Mouse (Mus musculus) ES-Bruce4 (cell line): ENCODE measurements around the gene Ret. TPM values are rescaled to one million over a fixed set of nuclear protein-coding genes. Genes with fewer than 3 reads are reported as not detected.

Experiments
- H3K27ac ChIP-seq: 2 replicates; pipeline ENCODE4 v1.5.1; 2012; ENCODE audit warnings: low read length, inconsistent platforms; ENCODE audit not compliant: insufficient read depth
- H3K27me3 ChIP-seq: 2 replicates; pipeline ENCODE4 v1.6.1; 2012; ENCODE audit warnings: mild to moderate bottlenecking, low read length, inconsistent platforms; ENCODE audit not compliant: control insufficient read depth, poor library complexity, insufficient read depth, severe bottlenecking
- H3K36me3 ChIP-seq: 2 replicates; pipeline ENCODE4 v1.6.1; 2012; ENCODE audit warnings: inconsistent platforms, mild to moderate bottlenecking, low read length, moderate library complexity; ENCODE audit not compliant: control insufficient read depth, poor library complexity, insufficient read depth, severe bottlenecking
- H3K4me1 ChIP-seq: one replicate; pipeline ENCODE4 v1.8.1; 2011; ENCODE audit warnings: low read length; ENCODE audit not compliant: control insufficient read depth, insufficient read depth
- H3K4me3 ChIP-seq: 2 replicates; pipeline ENCODE4 v1.5.1; 2011; ENCODE audit warnings: low read depth, mild to moderate bottlenecking, low read length
- H3K9ac ChIP-seq: 2 replicates; pipeline ENCODE4 v1.6.1; 2012; ENCODE audit warnings: low read depth, mild to moderate bottlenecking, inconsistent platforms; ENCODE audit not compliant: poor library complexity, severe bottlenecking
- H3K9me3 ChIP-seq: replicated peaks from 2 replicates; pipeline ENCODE4 v1.6.1; 2012; ENCODE audit warnings: mild to moderate bottlenecking, low read length, inconsistent platforms; ENCODE audit not compliant: control insufficient read depth, poor library complexity, insufficient read depth, severe bottlenecking
- CTCF ChIP-seq: IDR thresholded peaks from one replicate; pipeline ENCODE4 v1.8.1; 2011; ENCODE audit warnings: low read depth, low read length
- EP300 ChIP-seq: IDR thresholded peaks from 2 replicates; pipeline ENCODE4 v1.6.1; 2011; ENCODE audit warnings: low read depth, low read length; ENCODE audit not compliant: insufficient read depth
- POLR2A ChIP-seq: IDR thresholded peaks from one replicate; pipeline ENCODE4 v1.8.1; 2011; ENCODE audit warnings: low read length; ENCODE audit not compliant: insufficient read depth
- polyA plus RNA-seq: library from polyadenylated mRNA; stranded (reverse); fragments of >200 nt; gene quantifications from 2 replicates; pipeline ENCODE4 v1.2.4, GENCODE M21; 2011; ENCODE audit warnings: low read depth; ENCODE audit not compliant: missing spikeins, insufficient read depth, insufficient read length

Gene Ret
- polyA plus RNA-seq, 1 experiment = 0.81 TPM

- no peak for TF ChIP-seq POLR2A
- no peak for TF ChIP-seq CTCF
- no peak for TF ChIP-seq EP300
- H3K27me3 ChIP-seq = no peaks in the 10 kb centered on the region
- H3K4me3 ChIP-seq = no peak overlapping the region
- no peak overlapping the region for H3K27ac ChIP-seq
- H3K4me1 ChIP-seq = no peaks in the 10 kb centered on the region
- no peaks in the 10 kb centered on the region for H3K36me3 ChIP-seq
- H3K9ac ChIP-seq = no peak overlapping the region
- no peaks in the 10 kb centered on the region for H3K9me3 ChIP-seq
Measured at GRCm38 (mm10) chr6:118126577-118126976, 70.9 kb downstream of the Ret start.

DNA sequence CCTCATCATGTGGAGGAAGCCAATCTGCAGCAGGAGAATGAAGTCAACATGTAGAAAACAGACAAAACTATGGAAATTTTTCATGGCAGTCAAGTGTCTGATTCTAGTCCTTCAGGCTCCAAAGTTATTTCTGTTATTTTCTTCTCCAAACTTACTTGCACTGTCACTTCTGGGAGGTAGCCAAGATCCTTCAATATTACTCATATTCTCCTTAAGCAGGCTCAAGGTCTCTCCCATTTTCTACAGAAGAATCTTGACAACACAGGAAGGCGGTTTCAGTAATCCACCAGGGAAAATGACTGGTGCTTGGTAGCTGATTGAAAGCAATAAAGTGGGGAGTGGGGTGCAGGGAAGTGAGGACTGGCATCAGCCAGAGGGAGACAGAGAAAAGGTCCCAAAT lies 74.8 kb downstream of the Ret start:
- Histone ChIP-seq H3K9me3 (no peaks in the 10 kb centered on the region), H3K27me3 (no peaks in the 10 kb centered on the region), H3K27ac (no peak overlapping the region), H3K9ac (no peak overlapping the region), H3K4me3 (no peak overlapping the region), H3K4me1 (no peaks in the 10 kb centered on the region), H3K36me3 (no peaks in the 10 kb centered on the region)
- TF ChIP-seq CTCF (no peak), POLR2A (no peak), EP300 (no peak)

DNA sequence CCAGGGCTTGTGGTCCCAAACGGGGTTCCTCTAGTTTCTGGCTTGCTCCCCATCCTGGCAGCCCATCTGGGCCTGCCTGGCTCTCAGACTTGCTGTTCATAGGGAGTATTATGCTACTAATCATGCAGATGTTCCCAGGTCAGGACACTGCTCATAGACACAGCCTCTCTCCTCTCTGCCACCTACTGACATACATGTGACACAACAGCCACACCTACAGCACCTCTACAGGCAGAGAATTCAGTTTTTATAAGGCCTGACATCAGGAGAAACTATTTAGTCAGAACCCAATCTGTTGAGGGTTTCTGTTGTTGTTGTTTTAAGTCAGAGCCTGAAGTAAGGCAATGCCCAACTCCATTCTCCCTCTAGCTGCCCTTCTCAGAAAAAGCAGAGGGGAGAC lies 85.7 kb downstream of the Ret start:
- TF ChIP-seq CTCF (no peak), POLR2A (no peak), EP300 (no peak)
- no peak overlapping the region for H3K27ac ChIP-seq
- no peaks in the 10 kb centered on the region for H3K27me3 ChIP-seq
- no peak overlapping the region for H3K4me3 ChIP-seq
- no peaks in the 10 kb centered on the region for H3K36me3 ChIP-seq
- no peaks in the 10 kb centered on the region for H3K4me1 ChIP-seq
- H3K9ac ChIP-seq = no peak overlapping the region
- no peaks in the 10 kb centered on the region for H3K9me3 ChIP-seq

Other genes with a start within 250 kb of the Ret start
- gene Rasgef1a, start 186.3 kb downstream of the Ret start, polyA plus RNA-seq = 0.67 and 0.91 TPM in 2 replicates
- 6.0 and 7.1 TPM in 2 replicates for gene Csgalnact2, start 58.6 kb downstream of the Ret start, polyA plus RNA-seq
- 78.2 and 83.3 TPM in 2 replicates for gene Bms1, start 221.8 kb upstream of the Ret start, polyA plus RNA-seq